Mouse (Mus musculus): ENCODE measurements around the gene Hacd2. TPM values are rescaled to one million over a fixed set of nuclear protein-coding genes. Genes with fewer than 3 reads are reported as not detected.

Gene Hacd2
- total RNA-seq, 2 experiments from 2014 or later, result 21.8 to 26.1 TPM

- no peak for DNase-seq (ENCODE audit: low spot score in 2 of 2)
These were observed 16.0 kb upstream of the Hacd2 start for GRCm38 (mm10) chr16:35006251-35006650.

- no peak for DNase-seq (ENCODE audit: low spot score in 2 of 2)
These were observed 14.9 kb upstream of the Hacd2 start for GRCm38 (mm10) chr16:35007361-35007760.

- no peak for DNase-seq (ENCODE audit: low spot score in 2 of 2)
These were observed 13.8 kb upstream of the Hacd2 start for GRCm38 (mm10) chr16:35008447-35008846.

GRCm38 (mm10) chr16:35013501-35013900 is 8.7 kb upstream of the Hacd2 start:
- no peak for DNase-seq (ENCODE audit: low spot score in 2 of 2)

GRCm38 (mm10) chr16:35016491-35016890 is 5.7 kb upstream of the Hacd2 start:
- no peak for DNase-seq (ENCODE audit: low spot score in 2 of 2)

- DNase-seq (ENCODE audit: low spot score in 2 of 2), result no peak
These were observed 3.7 kb upstream of the Hacd2 start for GRCm38 (mm10) chr16:35018470-35018974.

- DNase-seq (ENCODE audit: low spot score in 2 of 2), result no peak
These were observed 356 bp upstream of the Hacd2 start for GRCm38 (mm10) chr16:35021903-35022241.

GRCm38 (mm10) chr16:35023138-35023735 is 1.0 kb downstream of the Hacd2 start:
- no peak for DNase-seq (ENCODE audit: low spot score in 2 of 2)

GRCm38 (mm10) chr16:35024300-35024699 is 2.1 kb downstream of the Hacd2 start:
- no peak for DNase-seq (ENCODE audit: low spot score in 2 of 2)

- no peak for DNase-seq (ENCODE audit: low spot score in 2 of 2)
These were observed 3.1 kb downstream of the Hacd2 start for GRCm38 (mm10) chr16:35025347-35025746.

GRCm38 (mm10) chr16:35033241-35033640 is 11.0 kb downstream of the Hacd2 start:
- no peak for DNase-seq (ENCODE audit: low spot score in 2 of 2)

- no peak for DNase-seq (ENCODE audit: low spot score in 2 of 2)
These were observed 11.8 kb downstream of the Hacd2 start for GRCm38 (mm10) chr16:35033809-35034577.

GRCm38 (mm10) chr16:35034971-35035370 is 12.7 kb downstream of the Hacd2 start:
- DNase-seq (ENCODE audit: low spot score in 2 of 2), result no peak

- DNase-seq (ENCODE audit: low spot score in 2 of 2), result no peak
These were observed 14.5 kb downstream of the Hacd2 start for GRCm38 (mm10) chr16:35036754-35037153.

GRCm38 (mm10) chr16:35038343-35039057 is 16.3 kb downstream of the Hacd2 start:
- no peak for DNase-seq (ENCODE audit: low spot score in 2 of 2)

- no peak for DNase-seq (ENCODE audit: low spot score in 2 of 2)
These were observed 17.9 kb downstream of the Hacd2 start for GRCm38 (mm10) chr16:35040154-35040553.

- no peak for DNase-seq (ENCODE audit: low spot score in 2 of 2)
These were observed 18.8 kb downstream of the Hacd2 start for GRCm38 (mm10) chr16:35041001-35041400.

- DNase-seq (ENCODE audit: low spot score in 2 of 2), result no peak
These were observed 24.0 kb downstream of the Hacd2 start for GRCm38 (mm10) chr16:35046081-35046775.

- DNase-seq (ENCODE audit: low spot score in 2 of 2), result no peak
These were observed 25.2 kb downstream of the Hacd2 start for GRCm38 (mm10) chr16:35047272-35047969.

GRCm38 (mm10) chr16:35051066-35051465 is 28.8 kb downstream of the Hacd2 start:
- no peak for DNase-seq (ENCODE audit: low spot score in 2 of 2)

- no peak for DNase-seq (ENCODE audit: low spot score in 2 of 2)
These were observed 30.0 kb downstream of the Hacd2 start for GRCm38 (mm10) chr16:35052191-35052590.

Data from adrenal gland, postnatal 4 days (tissue).